Mouse (Mus musculus): ENCODE data around the gene Rps6ka5. TPM values are rescaled to one million over a fixed set of nuclear protein-coding genes. Genes with fewer than 3 reads are reported as not detected.

Gene Rps6ka5
- polyA plus RNA-seq, 1 experiment from 2014 or later, result 3.6 TPM

GRCm38 (mm10) chr12:100762663-100763425, 36.1 kb upstream of the Rps6ka5 start:
- no peaks in the 10 kb centered on the region for H3K9me3 ChIP-seq (replicated peaks; ENCODE audit: control insufficient read depth, low read length)
- H3K4me3 ChIP-seq (replicated peaks; ENCODE audit: low read length), result no peak overlapping the region
- no peaks in the 10 kb centered on the region for H3K4me1 ChIP-seq (ENCODE audit: control insufficient read depth, insufficient read depth, low read length)
- H3K36me3 ChIP-seq (ENCODE audit: control insufficient read depth, insufficient read depth, low read length), result no peaks in the 10 kb centered on the region
- no peak for ATAC-seq (ENCODE audit: insufficient read depth, low FRiP score)
- no peaks in the 10 kb centered on the region for H3K27me3 ChIP-seq (ENCODE audit: control insufficient read depth, insufficient read depth, low read length)
- no peak overlapping the region for H3K27ac ChIP-seq (ENCODE audit: low read length)
- WGBS, result 61% methylated on average over 11 of the region's 11 CpGs
- H3K4me2 ChIP-seq (ENCODE audit: low read depth, low read length), result no peak overlapping the region
- no peak overlapping the region for H3K9ac ChIP-seq (ENCODE audit: low read length)

GRCm38 (mm10) chr12:100757427-100757826, 30.6 kb upstream of the Rps6ka5 start:
- Histone ChIP-seq H3K36me3 (ENCODE audit: control insufficient read depth, insufficient read depth, low read length) (no peaks in the 10 kb centered on the region), H3K4me2 (ENCODE audit: low read depth, low read length) (no peak overlapping the region), H3K4me3 (replicated peaks; ENCODE audit: low read length) (no peak overlapping the region), H3K27me3 (ENCODE audit: control insufficient read depth, insufficient read depth, low read length) (no peaks in the 10 kb centered on the region), H3K4me1 (ENCODE audit: control insufficient read depth, insufficient read depth, low read length) (no peaks in the 10 kb centered on the region), H3K9me3 (replicated peaks; ENCODE audit: control insufficient read depth, low read length) (no peaks in the 10 kb centered on the region), H3K27ac (ENCODE audit: low read length) (no peak overlapping the region), H3K9ac (ENCODE audit: low read length) (no peak overlapping the region)
- WGBS, result 48% methylated on average over 4 of the region's 4 CpGs
- ATAC-seq (ENCODE audit: insufficient read depth, low FRiP score), result no peak

GRCm38 (mm10) chr12:100753716-100754115, 26.9 kb upstream of the Rps6ka5 start:
- no peaks in the 10 kb centered on the region for H3K4me1 ChIP-seq (ENCODE audit: control insufficient read depth, insufficient read depth, low read length)
- H3K36me3 ChIP-seq (ENCODE audit: control insufficient read depth, insufficient read depth, low read length), result no peaks in the 10 kb centered on the region
- H3K27ac ChIP-seq (ENCODE audit: low read length), result no peak overlapping the region
- 67% methylated on average over 1 of the region's 1 CpGs for WGBS
- H3K4me2 ChIP-seq (ENCODE audit: low read depth, low read length), result no peak overlapping the region
- ATAC-seq (ENCODE audit: insufficient read depth, low FRiP score), result no peak
- no peak overlapping the region for H3K9ac ChIP-seq (ENCODE audit: low read length)
- no peaks in the 10 kb centered on the region for H3K27me3 ChIP-seq (ENCODE audit: control insufficient read depth, insufficient read depth, low read length)
- no peaks in the 10 kb centered on the region for H3K9me3 ChIP-seq (replicated peaks; ENCODE audit: control insufficient read depth, low read length)
- H3K4me3 ChIP-seq (replicated peaks; ENCODE audit: low read length), result no peak overlapping the region

GRCm38 (mm10) chr12:100752977-100753376, 26.2 kb upstream of the Rps6ka5 start:
- Histone ChIP-seq H3K9ac (ENCODE audit: low read length) (no peak overlapping the region), H3K4me3 (replicated peaks; ENCODE audit: low read length) (no peak overlapping the region), H3K9me3 (replicated peaks; ENCODE audit: control insufficient read depth, low read length) (no peaks in the 10 kb centered on the region), H3K27ac (ENCODE audit: low read length) (no peak overlapping the region), H3K4me2 (ENCODE audit: low read depth, low read length) (no peak overlapping the region), H3K4me1 (ENCODE audit: control insufficient read depth, insufficient read depth, low read length) (no peaks in the 10 kb centered on the region), H3K36me3 (ENCODE audit: control insufficient read depth, insufficient read depth, low read length) (no peaks in the 10 kb centered on the region), H3K27me3 (ENCODE audit: control insufficient read depth, insufficient read depth, low read length) (no peaks in the 10 kb centered on the region)
- 32% methylated on average over 1 of the region's 1 CpGs for WGBS
- ATAC-seq (ENCODE audit: insufficient read depth, low FRiP score), result no peak

- H3K9ac ChIP-seq (ENCODE audit: low read length), result no peak overlapping the region
- no peak overlapping the region for H3K4me3 ChIP-seq (replicated peaks; ENCODE audit: low read length)
- no peaks in the 10 kb centered on the region for H3K4me1 ChIP-seq (ENCODE audit: control insufficient read depth, insufficient read depth, low read length)
- no peak for ATAC-seq (ENCODE audit: insufficient read depth, low FRiP score)
- H3K9me3 ChIP-seq (replicated peaks; ENCODE audit: control insufficient read depth, low read length), result no peaks in the 10 kb centered on the region
- 68% methylated on average over 2 of the region's 2 CpGs for WGBS
- no peak overlapping the region for H3K4me2 ChIP-seq (ENCODE audit: low read depth, low read length)
- H3K27me3 ChIP-seq (ENCODE audit: control insufficient read depth, insufficient read depth, low read length), result no peaks in the 10 kb centered on the region
- H3K36me3 ChIP-seq (ENCODE audit: control insufficient read depth, insufficient read depth, low read length), result no peaks in the 10 kb centered on the region
- H3K27ac ChIP-seq (ENCODE audit: low read length), result no peak overlapping the region
Measured at GRCm38 (mm10) chr12:100742468-100742867, 15.7 kb upstream of the Rps6ka5 start.

- H3K4me1 ChIP-seq (ENCODE audit: control insufficient read depth, insufficient read depth, low read length), result no peaks in the 10 kb centered on the region
- ATAC-seq (ENCODE audit: insufficient read depth, low FRiP score), result no peak
- no peaks in the 10 kb centered on the region for H3K9me3 ChIP-seq (replicated peaks; ENCODE audit: control insufficient read depth, low read length)
- H3K27ac ChIP-seq (ENCODE audit: low read length), result no peak overlapping the region
- H3K9ac ChIP-seq (ENCODE audit: low read length), result no peak overlapping the region
- no peaks in the 10 kb centered on the region for H3K27me3 ChIP-seq (ENCODE audit: control insufficient read depth, insufficient read depth, low read length)
- no peak overlapping the region for H3K4me3 ChIP-seq (replicated peaks; ENCODE audit: low read length)
- WGBS, result 89% methylated on average over 5 of the region's 5 CpGs
- no peak overlapping the region for H3K4me2 ChIP-seq (ENCODE audit: low read depth, low read length)
- no peaks in the 10 kb centered on the region for H3K36me3 ChIP-seq (ENCODE audit: control insufficient read depth, insufficient read depth, low read length)
Measured at GRCm38 (mm10) chr12:100740313-100740712, 13.5 kb upstream of the Rps6ka5 start.

- no peaks in the 10 kb centered on the region for H3K36me3 ChIP-seq (ENCODE audit: control insufficient read depth, insufficient read depth, low read length)
- no peak overlapping the region for H3K4me3 ChIP-seq (replicated peaks; ENCODE audit: low read length)
- H3K27me3 ChIP-seq (ENCODE audit: control insufficient read depth, insufficient read depth, low read length), result no peaks in the 10 kb centered on the region
- H3K9ac ChIP-seq (ENCODE audit: low read length), result no peak overlapping the region
- no peak overlapping the region for H3K27ac ChIP-seq (ENCODE audit: low read length)
- H3K9me3 ChIP-seq (replicated peaks; ENCODE audit: control insufficient read depth, low read length), result no peaks in the 10 kb centered on the region
- ATAC-seq (ENCODE audit: insufficient read depth, low FRiP score), result no peak
- no peaks in the 10 kb centered on the region for H3K4me1 ChIP-seq (ENCODE audit: control insufficient read depth, insufficient read depth, low read length)
- 75% methylated on average over 4 of the region's 4 CpGs for WGBS
- H3K4me2 ChIP-seq (ENCODE audit: low read depth, low read length), result no peak overlapping the region
Measured at GRCm38 (mm10) chr12:100739011-100739570, 12.3 kb upstream of the Rps6ka5 start.

GRCm38 (mm10) chr12:100738498-100738897, 11.7 kb upstream of the Rps6ka5 start:
- no peak overlapping the region for H3K4me2 ChIP-seq (ENCODE audit: low read depth, low read length)
- no peaks in the 10 kb centered on the region for H3K27me3 ChIP-seq (ENCODE audit: control insufficient read depth, insufficient read depth, low read length)
- no peak overlapping the region for H3K4me3 ChIP-seq (replicated peaks; ENCODE audit: low read length)
- no peaks in the 10 kb centered on the region for H3K9me3 ChIP-seq (replicated peaks; ENCODE audit: control insufficient read depth, low read length)
- H3K36me3 ChIP-seq (ENCODE audit: control insufficient read depth, insufficient read depth, low read length), result no peaks in the 10 kb centered on the region
- WGBS, result 70% methylated on average over 3 of the region's 3 CpGs
- no peaks in the 10 kb centered on the region for H3K4me1 ChIP-seq (ENCODE audit: control insufficient read depth, insufficient read depth, low read length)
- no peak for ATAC-seq (ENCODE audit: insufficient read depth, low FRiP score)
- no peak overlapping the region for H3K9ac ChIP-seq (ENCODE audit: low read length)
- H3K27ac ChIP-seq (ENCODE audit: low read length), result no peak overlapping the region

- no peaks in the 10 kb centered on the region for H3K9me3 ChIP-seq (replicated peaks; ENCODE audit: control insufficient read depth, low read length)
- WGBS, result 92% methylated on average over 2 of the region's 2 CpGs
- ATAC-seq (ENCODE audit: insufficient read depth, low FRiP score), result no peak
- no peak overlapping the region for H3K4me2 ChIP-seq (ENCODE audit: low read depth, low read length)
- H3K4me1 ChIP-seq (ENCODE audit: control insufficient read depth, insufficient read depth, low read length), result no peaks in the 10 kb centered on the region
- no peaks in the 10 kb centered on the region for H3K27me3 ChIP-seq (ENCODE audit: control insufficient read depth, insufficient read depth, low read length)
- no peak overlapping the region for H3K27ac ChIP-seq (ENCODE audit: low read length)
- no peak overlapping the region for H3K9ac ChIP-seq (ENCODE audit: low read length)
- H3K36me3 ChIP-seq (ENCODE audit: control insufficient read depth, insufficient read depth, low read length), result no peaks in the 10 kb centered on the region
- H3K4me3 ChIP-seq (replicated peaks; ENCODE audit: low read length), result no peak overlapping the region
Measured at GRCm38 (mm10) chr12:100735581-100735980, 8.8 kb upstream of the Rps6ka5 start.
